Mouse (Mus musculus) C2C12 (cell line): ENCODE results near the gene March2.

Source experiments
- CEBPB ChIP-seq: IDR thresholded peaks from one replicate; pipeline ENCODE4 v1.6.1; 2011; ENCODE audit warnings: low read depth, mild to moderate bottlenecking, control low read depth, moderate library complexity
- CTCF ChIP-seq: IDR thresholded peaks from one replicate; pipeline ENCODE4 v1.5.1; 2011; ENCODE audit not compliant: control insufficient read depth, insufficient read depth, insufficient read length
- MAX ChIP-seq: IDR thresholded peaks from one replicate; pipeline ENCODE4 v1.6.1; 2011; ENCODE audit warnings: mild to moderate bottlenecking, control low read depth
- MYOD1 ChIP-seq: IDR thresholded peaks from one replicate; pipeline ENCODE4 v1.6.1; 2011; ENCODE audit warnings: low read depth; ENCODE audit not compliant: control insufficient read depth, insufficient read length
- MYOG ChIP-seq: IDR thresholded peaks from one replicate; pipeline ENCODE4 v1.6.1; 2011; ENCODE audit not compliant: control insufficient read depth, insufficient read length; ENCODE audit errors: extremely low read depth
- USF1 ChIP-seq: IDR thresholded peaks from one replicate; pipeline ENCODE4 v1.6.1; 2011; ENCODE audit warnings: low read depth, mild to moderate bottlenecking, control low read depth, moderate library complexity

GRCm38 (mm10) chr17:33678771-33679170 is 39.7 kb downstream of the March2 start:
- no peak for TF ChIP-seq CTCF
- no peak for TF ChIP-seq CEBPB
- TF ChIP-seq MYOG = no peak
- no peak for TF ChIP-seq MAX
- no peak for TF ChIP-seq MYOD1
- no peak for TF ChIP-seq USF1
